Mouse (Mus musculus) liver, postnatal 0 days (tissue): ENCODE results near the gene Klhdc7b.

Experiments used
- CTCF ChIP-seq: sonication (generic); IDR thresholded peaks from 2 replicates; pipeline ENCODE4 v1.5.1; 2016; ENCODE audit warnings: antibody characterized with exemption, low read depth
- EP300 ChIP-seq: IDR thresholded peaks from 2 replicates; pipeline ENCODE4 v1.6.1; 2016; ENCODE audit warnings: antibody characterized with exemption, low read depth, mild to moderate bottlenecking

GRCm38 (mm10) chr15:89399716-89400115, 15.0 kb downstream of the Klhdc7b start:
- no peak for TF ChIP-seq CTCF
- TF ChIP-seq EP300: no peak
